Mouse (Mus musculus): Measurements from ENCODE around the gene Hoxa9. TPM values are rescaled to one million over a fixed set of nuclear protein-coding genes. Genes with fewer than 3 reads are reported as not detected.

The Hoxa9 gene
- total RNA-seq, 1 experiment, result 1.4 TPM

- no peak overlapping the region for H3K9ac ChIP-seq (ENCODE audit: insufficient read depth, low read depth, low read length, poor library complexity, severe bottlenecking)
- H3K36me3 ChIP-seq (ENCODE audit: control insufficient read depth, insufficient read depth, low read length, poor library complexity, severe bottlenecking), result no peaks in the 10 kb centered on the region
- no peak overlapping the region for H3K27ac ChIP-seq (ENCODE audit: insufficient read depth, low read depth, low read length, poor library complexity, severe bottlenecking)
- no peak for DNase-seq (ENCODE audit: low read depth, low spot score)
- no peak overlapping the region for H3K4me3 ChIP-seq (ENCODE audit: insufficient read depth in 1 of 2, low read depth in 1 of 2, low read length in 2 of 2, poor library complexity in 1 of 2, severe bottlenecking in 1 of 2)
- H3K9me3 ChIP-seq (ENCODE audit: control insufficient read depth, insufficient read depth, low read depth, low read length), result no peaks in the 10 kb centered on the region
- TF ChIP-seq ZC3H11A (IDR thresholded peaks at IDR 0.05; ENCODE audit: borderline replicate concordance, low read depth, low read length) (no peak), HCFC1 (IDR thresholded peaks at IDR 0.05; ENCODE audit: borderline replicate concordance, insufficient read depth, low read length) (no peak), CHD2 (IDR thresholded peaks at IDR 0.05; ENCODE audit: low read depth, low read length) (no peak), ZNF384 (IDR thresholded peaks at IDR 0.05; ENCODE audit: low read depth, low read length) (no peak), MAFK (IDR thresholded peaks at IDR 0.05; ENCODE audit: insufficient read depth, low read depth, low read length) (no peak)
- in situ Hi-C loops (cut with MboI; ENCODE audit: low sequenced_read_pairs in 2 of 2, unreplicated experiment in 2 of 2), result no loop called here
- H3K4me1 ChIP-seq (ENCODE audit: control insufficient read depth in 2 of 2, insufficient read depth in 2 of 2, low read length in 2 of 2, poor library complexity in 1 of 2), result no peaks in the 10 kb centered on the region; a peak in 1 of 4 replicates
Measured at GRCm38 (mm10) chr6:52183311-52184080, 47.4 kb downstream of the Hoxa9 start.

GRCm38 (mm10) chr6:52182793-52183192 is 48.1 kb downstream of the Hoxa9 start:
- no peak overlapping the region for H3K27ac ChIP-seq (ENCODE audit: insufficient read depth, low read depth, low read length, poor library complexity, severe bottlenecking)
- no peak overlapping the region for H3K4me3 ChIP-seq (ENCODE audit: insufficient read depth in 1 of 2, low read depth in 1 of 2, low read length in 2 of 2, poor library complexity in 1 of 2, severe bottlenecking in 1 of 2)
- no peaks in the 10 kb centered on the region for H3K9me3 ChIP-seq (ENCODE audit: control insufficient read depth, insufficient read depth, low read depth, low read length)
- H3K4me1 ChIP-seq (ENCODE audit: control insufficient read depth in 2 of 2, insufficient read depth in 2 of 2, low read length in 2 of 2, poor library complexity in 1 of 2), result no peaks in the 10 kb centered on the region; a peak in 1 of 4 replicates
- no peak for DNase-seq (ENCODE audit: low read depth, low spot score)
- no peaks in the 10 kb centered on the region for H3K36me3 ChIP-seq (ENCODE audit: control insufficient read depth, insufficient read depth, low read length, poor library complexity, severe bottlenecking)
- H3K9ac ChIP-seq (ENCODE audit: insufficient read depth, low read depth, low read length, poor library complexity, severe bottlenecking), result no peak overlapping the region
- in situ Hi-C loops (cut with MboI; ENCODE audit: low sequenced_read_pairs in 2 of 2, unreplicated experiment in 2 of 2), result no loop called here
- no peak for TF ChIP-seq ZNF384 (IDR thresholded peaks at IDR 0.05; ENCODE audit: low read depth, low read length)
- TF ChIP-seq CHD2 (IDR thresholded peaks at IDR 0.05; ENCODE audit: low read depth, low read length), result no peak
- TF ChIP-seq HCFC1 (IDR thresholded peaks at IDR 0.05; ENCODE audit: borderline replicate concordance, insufficient read depth, low read length), result no peak
- no peak for TF ChIP-seq ZC3H11A (IDR thresholded peaks at IDR 0.05; ENCODE audit: borderline replicate concordance, low read depth, low read length)
- TF ChIP-seq MAFK (IDR thresholded peaks at IDR 0.05; ENCODE audit: insufficient read depth, low read depth, low read length), result no peak

- Histone ChIP-seq H3K36me3 (ENCODE audit: control insufficient read depth, insufficient read depth, low read length, poor library complexity, severe bottlenecking) (no peaks in the 10 kb centered on the region), H3K27ac (ENCODE audit: insufficient read depth, low read depth, low read length, poor library complexity, severe bottlenecking) (no peak overlapping the region), H3K9ac (ENCODE audit: insufficient read depth, low read depth, low read length, poor library complexity, severe bottlenecking) (no peak overlapping the region), H3K9me3 (ENCODE audit: control insufficient read depth, insufficient read depth, low read depth, low read length) (no peaks in the 10 kb centered on the region), H3K4me1 (ENCODE audit: control insufficient read depth in 2 of 2, insufficient read depth in 2 of 2, low read length in 2 of 2, poor library complexity in 1 of 2) (no peaks in the 10 kb centered on the region; a peak in 2 of 4 replicates), H3K4me3 (ENCODE audit: insufficient read depth in 1 of 2, low read depth in 1 of 2, low read length in 2 of 2, poor library complexity in 1 of 2, severe bottlenecking in 1 of 2) (no peak overlapping the region)
- in situ Hi-C loops (cut with MboI; ENCODE audit: low sequenced_read_pairs in 2 of 2, unreplicated experiment in 2 of 2), result no loop called here
- DNase-seq (ENCODE audit: low read depth, low spot score), result no peak
- no peak for TF ChIP-seq HCFC1 (IDR thresholded peaks at IDR 0.05; ENCODE audit: borderline replicate concordance, insufficient read depth, low read length)
- no peak for TF ChIP-seq ZNF384 (IDR thresholded peaks at IDR 0.05; ENCODE audit: low read depth, low read length)
- no peak for TF ChIP-seq ZC3H11A (IDR thresholded peaks at IDR 0.05; ENCODE audit: borderline replicate concordance, low read depth, low read length)
- TF ChIP-seq MAFK (IDR thresholded peaks at IDR 0.05; ENCODE audit: insufficient read depth, low read depth, low read length), result no peak
- TF ChIP-seq CHD2 (IDR thresholded peaks at IDR 0.05; ENCODE audit: low read depth, low read length), result no peak
Measured at GRCm38 (mm10) chr6:52182030-52182429, 48.9 kb downstream of the Hoxa9 start.

- no peak overlapping the region for H3K4me3 ChIP-seq (ENCODE audit: insufficient read depth in 1 of 2, low read depth in 1 of 2, low read length in 2 of 2, poor library complexity in 1 of 2, severe bottlenecking in 1 of 2)
Measured at GRCm38 (mm10) chr6:52180726-52181125, 50.2 kb downstream of the Hoxa9 start.

More at GRCm38 (mm10) chr6:52180726-52181125, 50.2 kb downstream of the Hoxa9 start:
- in situ Hi-C loops (cut with MboI; ENCODE audit: low sequenced_read_pairs in 2 of 2, unreplicated experiment in 2 of 2), result no loop called here
- H3K9me3 ChIP-seq (ENCODE audit: control insufficient read depth, insufficient read depth, low read depth, low read length), result no peaks in the 10 kb centered on the region
- H3K36me3 ChIP-seq (ENCODE audit: control insufficient read depth, insufficient read depth, low read length, poor library complexity, severe bottlenecking), result no peaks in the 10 kb centered on the region
- H3K27ac ChIP-seq (ENCODE audit: insufficient read depth, low read depth, low read length, poor library complexity, severe bottlenecking), result no peak overlapping the region
- H3K4me1 ChIP-seq (ENCODE audit: control insufficient read depth in 2 of 2, insufficient read depth in 2 of 2, low read length in 2 of 2, poor library complexity in 1 of 2), result peaks cover 0 to 2% of the 10 kb centered on the region in 2 experiments; a peak in 2 of 4 replicates
- DNase-seq (ENCODE audit: low read depth, low spot score), result no peak
- TF ChIP-seq ZC3H11A (IDR thresholded peaks at IDR 0.05; ENCODE audit: borderline replicate concordance, low read depth, low read length) (no peak), MAFK (IDR thresholded peaks at IDR 0.05; ENCODE audit: insufficient read depth, low read depth, low read length) (no peak), HCFC1 (IDR thresholded peaks at IDR 0.05; ENCODE audit: borderline replicate concordance, insufficient read depth, low read length) (no peak), CHD2 (IDR thresholded peaks at IDR 0.05; ENCODE audit: low read depth, low read length) (no peak), ZNF384 (IDR thresholded peaks at IDR 0.05; ENCODE audit: low read depth, low read length) (no peak)
- H3K9ac ChIP-seq (ENCODE audit: insufficient read depth, low read depth, low read length, poor library complexity, severe bottlenecking), result no peak overlapping the region
